Mouse (Mus musculus) adrenal gland, adult 2 months (tissue): ENCODE measurements at regions not wholly inside any gene's neighbourhood (a gene's known extent, or its start where the extent isn't known, plus 50 kb on each side); places are given as distances from the start of the nearest gene placed in this dataset.
"Not testable (repeated sequence)": the region's sequence is repeated elsewhere in the genome, so short reads cannot be mapped to it uniquely, and the experiment has no call there.

Source experiments
- DNase-seq: peaks from one replicate; pipeline ENCODE4 v3.0.0; 2021

DNA sequence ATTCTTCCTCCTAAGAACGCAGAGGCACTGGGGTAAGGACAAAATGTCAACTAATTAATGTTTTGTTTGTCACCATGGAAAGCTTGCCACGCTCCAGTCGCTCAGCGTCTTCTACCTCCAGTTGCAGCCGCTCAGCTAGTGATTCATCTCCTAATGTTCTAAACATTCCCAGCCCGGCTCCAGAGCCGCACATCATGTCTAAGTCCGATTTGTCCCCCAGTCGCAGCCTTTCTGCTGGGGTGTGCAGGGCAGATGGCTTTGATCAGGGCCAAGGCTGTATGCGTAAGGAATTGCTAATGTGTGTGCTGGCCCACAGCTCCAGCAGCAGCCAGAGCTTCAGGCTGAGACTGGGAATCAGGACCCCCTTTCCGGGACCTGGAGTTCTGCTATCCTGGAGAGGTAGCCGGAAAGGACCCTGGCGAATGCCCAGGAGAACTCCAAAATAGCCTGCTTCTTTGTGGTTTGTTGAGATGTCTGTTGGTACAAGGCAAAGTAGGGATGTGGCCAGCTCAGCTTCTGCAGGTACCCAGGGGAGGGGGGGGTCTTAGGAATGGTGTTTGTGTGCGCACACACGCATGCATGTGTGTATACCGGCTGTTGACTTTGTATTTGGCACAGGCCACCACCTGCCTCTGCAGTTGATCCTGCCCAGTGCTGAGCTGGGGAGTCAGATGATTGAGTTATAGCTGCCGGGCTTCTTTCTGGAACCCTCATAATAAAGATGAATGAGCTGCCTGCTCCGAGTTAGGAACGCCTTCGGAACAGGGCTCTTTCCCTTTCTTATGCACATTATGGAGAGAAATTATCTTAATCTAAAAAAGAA, 143.0 kb upstream of the Kcng1 start:
- peak; percentile 36 for DNase-seq

DNA sequence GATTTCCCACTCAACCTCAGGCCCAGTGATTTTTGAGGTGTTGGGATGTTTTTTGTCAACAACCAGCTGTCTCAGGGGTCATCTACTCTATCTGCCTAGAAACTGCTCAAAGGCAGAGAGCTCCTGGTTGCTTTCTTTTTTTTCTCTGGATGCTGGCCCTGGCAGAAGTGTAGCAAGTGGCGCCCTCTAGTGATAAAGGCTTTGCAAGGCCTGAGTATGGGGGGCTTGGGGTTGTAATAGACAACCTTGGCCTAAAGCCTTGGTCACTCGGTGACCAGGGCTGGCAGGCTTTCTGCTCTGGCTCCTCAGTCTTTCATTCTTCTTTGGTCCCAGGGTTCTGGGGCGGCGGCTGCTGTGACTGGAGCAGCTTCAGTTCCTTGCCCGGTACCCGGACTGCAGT, 142.0 kb upstream of the Kcng1 start:
- no peak for DNase-seq

DNA sequence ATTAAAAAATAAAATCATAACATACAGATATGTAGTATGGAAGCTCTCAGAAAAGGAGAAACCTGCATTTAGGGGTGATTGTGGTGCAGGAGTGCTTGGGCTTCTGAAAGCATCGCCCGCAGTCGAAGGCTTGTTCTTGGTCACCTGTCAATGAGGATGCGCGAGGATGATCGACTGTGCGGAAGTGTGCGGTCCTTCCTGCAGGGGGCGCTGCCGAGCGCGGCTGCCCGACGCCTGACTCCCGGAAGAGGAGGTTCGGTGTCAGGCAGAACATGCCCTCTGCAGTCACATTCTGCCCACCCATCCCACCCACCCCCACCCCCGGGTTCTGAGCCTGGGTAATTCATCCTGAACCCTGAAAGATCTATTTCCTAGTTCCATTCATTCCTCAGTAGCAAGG, 133.6 kb upstream of the Kcng1 start:
- no peak for DNase-seq

DNA sequence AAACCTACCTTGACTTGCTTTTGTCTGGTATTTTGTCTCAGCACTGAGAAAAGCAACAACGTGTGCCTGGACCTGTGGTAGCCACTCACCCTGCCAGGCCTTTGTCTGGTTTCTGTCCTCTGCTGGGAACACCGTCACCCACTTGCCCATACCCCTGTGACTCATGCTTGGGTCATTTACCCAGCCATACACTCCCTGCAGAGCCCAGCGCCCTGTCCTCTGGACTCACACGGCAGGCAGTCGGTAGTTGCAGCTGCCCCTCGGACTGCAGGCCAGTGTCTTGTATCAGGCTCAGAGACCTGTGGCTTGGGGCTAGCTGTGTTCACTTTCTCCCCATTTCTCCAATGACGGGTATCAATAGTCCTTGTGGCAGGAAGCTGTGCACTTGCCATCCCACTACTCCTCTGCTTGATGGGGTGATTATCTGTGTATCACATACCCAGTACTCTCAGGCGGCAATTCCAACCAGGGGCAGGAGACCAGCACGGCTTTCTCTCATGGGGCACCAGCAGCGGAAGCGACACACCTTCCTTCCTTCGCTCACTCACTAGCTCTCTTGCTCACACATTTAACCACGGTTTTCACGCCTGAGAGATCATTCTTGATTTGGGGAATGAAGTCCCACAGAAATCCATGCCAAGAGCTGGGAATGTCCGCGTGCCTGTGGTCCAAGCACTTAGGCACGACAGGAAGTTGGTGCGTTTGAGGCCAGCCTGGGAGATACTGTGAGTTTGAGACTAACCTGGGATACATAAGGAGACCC, 132.8 kb upstream of the Kcng1 start:
- DNase-seq = no peak

DNA sequence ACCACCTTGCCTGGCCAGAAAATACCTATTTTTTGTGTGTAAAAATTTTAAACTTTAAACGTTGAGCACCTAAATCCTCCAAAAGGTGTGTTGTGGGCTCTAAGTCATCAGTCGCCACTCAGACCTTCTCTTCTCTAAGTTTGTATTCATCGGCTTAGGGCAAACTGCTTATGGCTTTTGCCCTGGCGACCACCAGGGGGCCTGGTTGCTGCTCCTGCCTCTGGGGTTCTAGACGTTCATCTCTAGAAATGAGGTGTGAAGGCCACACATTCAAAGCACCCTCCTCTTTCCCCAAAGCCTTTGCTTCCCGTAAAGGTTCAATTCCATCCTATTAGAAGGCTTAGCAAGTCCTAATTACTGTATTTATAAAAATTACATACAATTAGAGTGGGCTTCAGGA, 131.3 kb upstream of the Kcng1 start:
- no peak for DNase-seq

GRCm38 (mm10) chr2:168402782-168403513, 121.4 kb upstream of the Kcng1 start:
- no peak for DNase-seq

- no peak for DNase-seq
Observed at GRCm38 (mm10) chr2:168399088-168399709, 117.7 kb upstream of the Kcng1 start.

DNA sequence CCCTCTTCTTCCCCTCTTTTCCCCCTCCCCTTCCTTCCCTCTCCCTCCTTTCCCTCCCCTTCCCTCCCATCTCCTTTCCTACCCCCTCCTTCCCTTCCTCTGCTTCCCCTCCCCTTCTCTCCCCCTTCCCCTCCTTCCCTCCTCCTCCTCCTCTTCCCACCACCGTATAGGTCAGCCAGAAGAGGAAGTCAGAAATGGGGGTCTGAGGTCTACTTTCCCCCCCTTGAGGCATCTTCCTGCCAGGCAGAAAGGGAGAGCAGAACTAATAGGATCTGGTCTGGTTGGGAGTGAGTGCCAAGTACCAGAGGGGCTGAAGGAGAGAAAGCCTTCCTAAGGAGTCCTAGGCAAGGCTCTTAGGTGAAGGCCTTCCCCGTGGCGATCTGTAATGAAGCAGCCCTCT, 114.8 kb upstream of the Kcng1 start:
- DNase-seq = no peak

DNA sequence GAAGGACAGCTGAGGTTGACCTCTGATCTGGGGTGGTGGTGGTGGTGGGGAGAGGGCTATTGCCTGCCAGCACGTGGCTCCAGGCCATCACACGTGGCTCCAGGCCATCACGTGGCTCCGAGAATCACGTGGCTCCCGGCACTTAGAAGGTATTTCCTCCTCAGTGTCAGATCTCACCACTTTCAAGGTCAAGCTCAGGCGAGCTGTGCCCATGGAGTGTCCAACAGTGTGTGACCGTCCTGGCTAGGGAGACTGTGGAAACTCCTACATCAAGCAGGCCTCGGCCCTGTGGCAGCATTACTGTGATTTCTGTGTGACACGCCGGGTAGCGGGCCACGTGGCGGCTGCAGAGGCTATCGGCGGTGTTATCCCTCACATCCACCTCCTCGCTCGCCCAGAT, 111.8 kb upstream of the Kcng1 start:
- no peak for DNase-seq

DNA sequence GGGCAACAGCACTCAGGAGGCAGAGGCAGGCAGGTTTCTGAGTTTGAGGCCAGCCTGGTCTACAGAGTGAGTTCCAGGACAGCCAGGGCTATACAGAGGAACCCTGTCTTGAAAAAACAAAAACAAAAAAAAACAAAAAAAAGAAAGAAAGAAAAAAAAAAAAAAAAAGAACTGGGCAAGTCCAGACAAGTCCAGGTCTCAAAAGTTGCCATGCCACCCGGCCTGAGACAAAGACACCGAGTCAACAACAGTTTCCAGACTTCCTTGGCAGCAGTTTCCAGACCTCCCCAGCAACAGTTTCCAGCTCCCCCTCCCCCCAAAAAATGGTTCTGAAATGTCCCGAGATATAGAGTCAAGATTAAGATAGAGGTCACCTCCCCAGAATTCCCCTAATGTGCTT, 110.6 kb upstream of the Kcng1 start:
- not testable (repeated sequence) for DNase-seq

GRCm38 (mm10) chr2:168380606-168381005, 99.1 kb upstream of the Kcng1 start:
- DNase-seq = no peak

GRCm38 (mm10) chr2:168372356-168372755, 90.8 kb upstream of the Kcng1 start:
- DNase-seq = no peak

DNA sequence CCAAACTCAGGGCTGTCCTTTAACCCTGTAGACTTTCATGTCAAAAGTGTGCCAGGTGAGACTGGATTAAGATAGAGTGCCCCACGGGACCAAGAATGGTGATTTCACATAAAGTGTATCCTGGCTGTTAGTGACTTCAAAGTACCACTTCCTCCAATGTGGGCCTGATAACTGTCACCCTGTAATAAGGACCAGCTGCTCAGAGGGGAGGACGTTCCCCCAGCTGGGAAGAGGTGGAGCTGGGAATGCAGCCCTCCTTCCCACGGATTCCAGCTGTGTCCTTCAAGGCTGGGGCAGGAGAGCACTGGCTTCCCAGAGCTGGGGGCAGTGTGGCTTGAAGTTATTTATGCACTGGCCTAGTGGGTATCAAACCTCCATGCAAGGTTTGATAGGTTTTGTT, 89.7 kb upstream of the Kcng1 start:
- no peak for DNase-seq

DNA sequence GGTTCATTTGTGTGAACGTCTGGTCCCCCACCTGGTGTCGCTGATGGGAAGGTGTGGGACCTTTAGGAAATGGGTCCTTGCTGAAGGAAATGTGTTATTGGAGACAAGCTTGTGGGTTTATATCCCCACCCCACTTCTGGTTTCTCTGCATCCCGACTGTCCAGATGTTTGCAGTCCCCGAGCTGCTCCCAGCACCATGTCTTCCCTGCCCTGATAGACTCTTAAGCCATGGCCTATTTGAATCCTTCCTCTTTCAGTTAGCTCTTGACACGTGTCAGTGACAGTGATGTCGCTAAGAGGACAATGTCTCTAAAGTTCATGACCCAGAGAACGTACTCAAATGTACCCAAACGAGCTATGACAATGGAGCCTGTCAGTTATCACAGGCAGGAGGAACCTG, 77.7 kb upstream of the Kcng1 start:
- DNase-seq = no peak

DNA sequence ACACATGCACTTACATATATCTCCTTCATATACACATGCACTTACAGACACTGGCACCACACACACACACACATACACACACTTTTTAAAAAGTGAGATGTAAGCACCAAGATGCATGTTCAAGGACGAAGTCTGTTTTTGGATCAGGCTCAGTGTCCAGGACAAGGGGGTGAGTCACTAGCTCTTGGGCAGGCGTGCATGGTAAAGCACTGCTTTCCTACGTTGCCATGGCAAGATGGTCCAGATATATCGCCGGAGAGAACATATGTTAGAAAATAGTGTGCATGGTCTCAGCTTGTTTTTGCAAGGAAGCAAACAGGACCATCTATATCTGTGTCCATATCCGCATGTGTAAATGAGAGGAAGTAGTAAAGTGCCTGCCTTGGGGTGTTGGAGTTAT, 77.0 kb upstream of the Kcng1 start:
- DNase-seq = peak; percentile 6

GRCm38 (mm10) chr2:168357815-168358214, 76.3 kb upstream of the Kcng1 start:
- no peak for DNase-seq

DNA sequence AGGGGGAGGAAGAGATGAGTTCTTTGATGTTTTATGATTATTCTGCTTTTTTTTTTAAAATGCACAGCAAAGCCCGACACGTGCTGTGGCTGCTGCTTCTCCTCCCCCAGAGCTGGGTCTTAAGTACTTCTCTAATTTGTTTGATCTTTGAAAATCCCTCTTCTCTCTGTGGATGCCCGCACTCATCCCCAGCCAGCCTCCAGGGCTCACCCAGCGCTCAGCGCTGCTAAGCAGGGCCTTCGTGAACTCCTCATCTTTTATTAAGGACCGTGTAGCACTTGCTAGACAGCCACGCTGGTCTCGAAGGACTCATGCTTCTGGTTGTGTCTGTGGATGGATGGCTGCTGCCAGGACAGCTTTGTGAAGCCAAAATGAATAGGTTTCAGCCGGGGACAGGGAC, 72.9 kb upstream of the Kcng1 start:
- no peak for DNase-seq

- no peak for DNase-seq
Observed at GRCm38 (mm10) chr2:168352626-168353025, 71.1 kb upstream of the Kcng1 start.

DNA sequence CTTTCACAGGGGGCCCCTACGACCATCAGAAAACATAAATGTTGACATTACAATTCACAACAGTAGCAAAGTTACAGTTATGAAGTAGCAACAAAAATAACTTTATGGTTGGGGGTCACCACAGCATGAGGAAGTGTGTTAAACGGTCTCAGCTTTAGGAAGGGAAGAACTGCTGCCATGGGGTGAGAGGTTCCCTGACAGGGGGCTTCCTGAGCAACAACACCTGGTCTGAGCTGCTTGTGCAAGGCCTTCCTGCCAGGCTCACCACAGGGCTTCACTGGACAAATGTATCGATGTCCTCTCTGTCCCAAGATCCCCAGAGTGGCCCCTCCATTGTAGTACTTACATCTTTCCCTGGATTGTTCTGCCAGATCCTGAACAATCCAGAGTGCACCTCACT, 70.7 kb upstream of the Kcng1 start:
- no peak for DNase-seq

- no peak for DNase-seq
Observed at GRCm38 (mm10) chr2:168345384-168345783, 63.8 kb upstream of the Kcng1 start.

- no peak for DNase-seq
Observed at GRCm38 (mm10) chr2:168343705-168344104, 62.2 kb upstream of the Kcng1 start.

- DNase-seq = no peak
Observed at GRCm38 (mm10) chr2:168338819-168339218, 57.3 kb upstream of the Kcng1 start.

GRCm38 (mm10) chr2:168338382-168338781, 56.8 kb upstream of the Kcng1 start:
- DNase-seq = no peak
